Mouse (Mus musculus): ENCODE data around the gene Zdhhc12. TPM values are rescaled to one million over a fixed set of nuclear protein-coding genes. Genes with fewer than 3 reads are reported as not detected.
A peak's percentile ranks its signal among the peaks of the same experiment; 100 is the strongest.
"Not testable (repeated sequence)": the region's sequence is repeated elsewhere in the genome, so short reads cannot be mapped to it uniquely, and the experiment has no call there.

Zdhhc12 gene
- polyA plus RNA-seq, 1 experiment from 2014 or later, result 66.2 TPM

GRCm38 (mm10) chr2:30055310-30055709 lies 38.1 kb downstream of the Zdhhc12 start:
- not testable (repeated sequence) for H3K4me1 ChIP-seq; DNase-seq (ENCODE audit: low spot score); H3K9me3 ChIP-seq; H3K36me3 ChIP-seq; H3K27ac ChIP-seq; H3K4me3 ChIP-seq; H3K27me3 ChIP-seq (ENCODE audit: insufficient read depth, poor library complexity, severe bottlenecking)
- 91% methylated on average over 3 of the region's 3 CpGs for WGBS

GRCm38 (mm10) chr2:30051992-30052761 lies 41.3 kb downstream of the Zdhhc12 start:
- 38% methylated on average over 6 of the region's 6 CpGs for WGBS
- Histone ChIP-seq H3K9me3 (no peaks in the 10 kb centered on the region), H3K4me1 (peaks cover 7% of the 10 kb centered on the region), H3K27ac (no peak overlapping the region), H3K27me3 (ENCODE audit: insufficient read depth, poor library complexity, severe bottlenecking) (no peaks in the 10 kb centered on the region), H3K36me3 (no peaks in the 10 kb centered on the region), H3K4me3 (no peak overlapping the region)
- DNase-seq (ENCODE audit: low spot score), result no peak

GRCm38 (mm10) chr2:30049831-30050230 lies 43.6 kb downstream of the Zdhhc12 start:
- WGBS, result 69% methylated on average over 3 of the region's 3 CpGs
- Histone ChIP-seq H3K36me3 (peaks cover 5% of the 10 kb centered on the region; the same call in 1 of the 2 replicates), H3K9me3 (no peaks in the 10 kb centered on the region), H3K27ac (peak overlapping the region; percentile 99), H3K4me1 (peaks cover 7% of the 10 kb centered on the region; the same call in 1 of the 2 replicates), H3K27me3 (ENCODE audit: insufficient read depth, poor library complexity, severe bottlenecking) (no peaks in the 10 kb centered on the region), H3K4me3 (no peak overlapping the region)
- DNase-seq (ENCODE audit: low spot score), result no peak

GRCm38 (mm10) chr2:30048699-30049388 lies 44.6 kb downstream of the Zdhhc12 start, which contains the start of gene Wdr34:
TSS of gene Wdr34 (minus strand) at chr2:30048881.
- H3K27me3 ChIP-seq (ENCODE audit: insufficient read depth, poor library complexity, severe bottlenecking), result no peaks in the 10 kb centered on the region

GRCm38 (mm10) chr2:30048101-30048501 lies 45.3 kb downstream of the Zdhhc12 start:
- H3K4me3 ChIP-seq, result peak overlapping the region; percentile 74
- peaks cover 7% of the 10 kb centered on the region; the same call in 1 of the 2 replicates for H3K4me1 ChIP-seq
- DNase-seq (ENCODE audit: low spot score), result no peak
- no peaks in the 10 kb centered on the region for H3K9me3 ChIP-seq
- H3K27me3 ChIP-seq (ENCODE audit: insufficient read depth, poor library complexity, severe bottlenecking), result no peaks in the 10 kb centered on the region
- peaks cover 5% of the 10 kb centered on the region; the same call in 1 of the 2 replicates for H3K36me3 ChIP-seq
- H3K27ac ChIP-seq, result peak overlapping the region; percentile 99
- WGBS, result 60% methylated on average over 11 of the region's 11 CpGs

More at GRCm38 (mm10) chr2:30048699-30049388, 44.6 kb downstream of the Zdhhc12 start, which contains the start of gene Wdr34:
- 1% methylated on average over 54 of the region's 54 CpGs for WGBS
- DNase-seq (ENCODE audit: low spot score), result peak; percentile 98
- Histone ChIP-seq H3K4me1 (peaks cover 7% of the 10 kb centered on the region; the same call in 1 of the 2 replicates), H3K36me3 (peaks cover 5% of the 10 kb centered on the region; the same call in 1 of the 2 replicates), H3K4me3 (peak within 1 kb of the TSS; percentile 74), H3K9me3 (no peaks in the 10 kb centered on the region), H3K27ac (peak within 1 kb of the TSS; percentile 99)

GRCm38 (mm10) chr2:30047127-30047526 lies 46.3 kb downstream of the Zdhhc12 start:
- Histone ChIP-seq H3K4me1 (peaks cover 12% of the 10 kb centered on the region; the same call in 1 of the 2 replicates), H3K27me3 (ENCODE audit: insufficient read depth, poor library complexity, severe bottlenecking) (no peaks in the 10 kb centered on the region), H3K36me3 (peaks cover 5% of the 10 kb centered on the region; the same call in 1 of the 2 replicates), H3K4me3 (no peak overlapping the region), H3K27ac (no peak overlapping the region), H3K9me3 (no peaks in the 10 kb centered on the region)
- no peak for DNase-seq (ENCODE audit: low spot score)
- WGBS, result 93% methylated on average over 6 of the region's 6 CpGs

- Histone ChIP-seq H3K36me3 (peaks cover 5% of the 10 kb centered on the region; the same call in 1 of the 2 replicates), H3K27me3 (ENCODE audit: insufficient read depth, poor library complexity, severe bottlenecking) (no peaks in the 10 kb centered on the region), H3K27ac (no peak overlapping the region), H3K4me1 (peaks cover 12% of the 10 kb centered on the region; the same call in 1 of the 2 replicates), H3K9me3 (no peaks in the 10 kb centered on the region), H3K4me3 (no peak overlapping the region)
- DNase-seq (ENCODE audit: low spot score), result no peak
- 76% methylated on average over 5 of the region's 5 CpGs for WGBS
Observed at GRCm38 (mm10) chr2:30044550-30044949, 48.9 kb downstream of the Zdhhc12 start.

GRCm38 (mm10) chr2:30042445-30042844 lies 51.0 kb downstream of the Zdhhc12 start:
- Histone ChIP-seq H3K36me3 (peaks cover 12% of the 10 kb centered on the region), H3K27ac (no peak overlapping the region), H3K9me3 (no peaks in the 10 kb centered on the region), H3K4me1 (peaks cover 8% of the 10 kb centered on the region; the same call in 1 of the 2 replicates), H3K27me3 (ENCODE audit: insufficient read depth, poor library complexity, severe bottlenecking) (no peaks in the 10 kb centered on the region), H3K4me3 (0 out of 2 replicates have a peak overlapping the region, but pooled peaks have one; percentile 3)
- DNase-seq (ENCODE audit: low spot score), result peak; percentile 86
- 9% methylated on average over 4 of the region's 4 CpGs for WGBS

Other genes with a start within 250 kb of the Zdhhc12 start
- gene Cercam, start 224.5 kb downstream of the Zdhhc12 start, polyA plus RNA-seq (2016; fragmentation: Nextera tagmentation; extraction: Ambion mirVana), result 22.8 and 26.7 TPM in 2 replicates
- gene Odf2, start 204.4 kb downstream of the Zdhhc12 start, polyA plus RNA-seq (2016; fragmentation: Nextera tagmentation; extraction: Ambion mirVana), result 77.8 and 82.6 TPM in 2 replicates
- 50.0 and 61.3 TPM in 2 replicates for gene Gle1, start 158.2 kb downstream of the Zdhhc12 start, polyA plus RNA-seq (2016; fragmentation: Nextera tagmentation; extraction: Ambion mirVana)
- 103 and 116 TPM in 2 replicates for gene Sptan1, start 128.1 kb downstream of the Zdhhc12 start, polyA plus RNA-seq (2016; fragmentation: Nextera tagmentation; extraction: Ambion mirVana)
- 17.7 and 22.3 TPM in 2 replicates for gene Wdr34, start 44.8 kb downstream of the Zdhhc12 start, polyA plus RNA-seq (2016; fragmentation: Nextera tagmentation; extraction: Ambion mirVana)
- gene Set, start 36.3 kb downstream of the Zdhhc12 start, polyA plus RNA-seq (2016; fragmentation: Nextera tagmentation; extraction: Ambion mirVana), result 341 and 570 TPM in 2 replicates
- 13.8 and 17.7 TPM in 2 replicates for gene Pkn3, start 16.0 kb downstream of the Zdhhc12 start, polyA plus RNA-seq (2016; fragmentation: Nextera tagmentation; extraction: Ambion mirVana)
- gene Zer1, start 30.9 kb upstream of the Zdhhc12 start, polyA plus RNA-seq (2016; fragmentation: Nextera tagmentation; extraction: Ambion mirVana), result 5.9 and 7.2 TPM in 2 replicates
- 3.9 and 6.8 TPM in 2 replicates for gene Tbc1d13, start 40.1 kb upstream of the Zdhhc12 start, polyA plus RNA-seq (2016; fragmentation: Nextera tagmentation; extraction: Ambion mirVana)
- 31.3 and 32.5 TPM in 2 replicates for gene Endog, start 77.8 kb upstream of the Zdhhc12 start, polyA plus RNA-seq (2016; fragmentation: Nextera tagmentation; extraction: Ambion mirVana)
- 52.1 and 72.0 TPM in 2 replicates for gene Spout1, start 84.8 kb upstream of the Zdhhc12 start, polyA plus RNA-seq (2016; fragmentation: Nextera tagmentation; extraction: Ambion mirVana)
- gene Kyat1, start 112.2 kb upstream of the Zdhhc12 start, polyA plus RNA-seq (2016; fragmentation: Nextera tagmentation; extraction: Ambion mirVana), result 12.8 and 17.2 TPM in 2 replicates
- 20.2 and 34.4 TPM in 2 replicates for gene Lrrc8a, start 144.1 kb upstream of the Zdhhc12 start, polyA plus RNA-seq (2016; fragmentation: Nextera tagmentation; extraction: Ambion mirVana)
- gene Gm28035, start 146.9 kb upstream of the Zdhhc12 start, polyA plus RNA-seq (2016; fragmentation: Nextera tagmentation; extraction: Ambion mirVana), result 0.14 and 0.19 TPM in 2 replicates
- gene Phyhd1, start 172.6 kb upstream of the Zdhhc12 start, polyA plus RNA-seq (2016; fragmentation: Nextera tagmentation; extraction: Ambion mirVana), result 4.4 and 5.2 TPM in 2 replicates
- not detected in 2 replicates for gene Gm28038, start 187.4 kb upstream of the Zdhhc12 start, polyA plus RNA-seq (2016; fragmentation: Nextera tagmentation; extraction: Ambion mirVana)
- gene Dolk, start 192.7 kb upstream of the Zdhhc12 start, polyA plus RNA-seq (2016; fragmentation: Nextera tagmentation; extraction: Ambion mirVana), result 29.3 and 31.7 TPM in 2 replicates
- gene Nup188, start 192.7 kb upstream of the Zdhhc12 start, polyA plus RNA-seq (2016; fragmentation: Nextera tagmentation; extraction: Ambion mirVana), result 45.2 and 46.5 TPM in 2 replicates